Mouse (Mus musculus) layer of hippocampus, adult 11-12 months (tissue): ENCODE results near the gene Tifa.

Source experiments
- DNase-seq: peaks from one replicate; pipeline ENCODE4 v3.0.0; 2022; ENCODE audit warnings: low spot score

The Tifa gene

GRCm38 (mm10) chr3:127826503-127826902 is 36.9 kb downstream of the Tifa start:
- no peak for DNase-seq

DNA sequence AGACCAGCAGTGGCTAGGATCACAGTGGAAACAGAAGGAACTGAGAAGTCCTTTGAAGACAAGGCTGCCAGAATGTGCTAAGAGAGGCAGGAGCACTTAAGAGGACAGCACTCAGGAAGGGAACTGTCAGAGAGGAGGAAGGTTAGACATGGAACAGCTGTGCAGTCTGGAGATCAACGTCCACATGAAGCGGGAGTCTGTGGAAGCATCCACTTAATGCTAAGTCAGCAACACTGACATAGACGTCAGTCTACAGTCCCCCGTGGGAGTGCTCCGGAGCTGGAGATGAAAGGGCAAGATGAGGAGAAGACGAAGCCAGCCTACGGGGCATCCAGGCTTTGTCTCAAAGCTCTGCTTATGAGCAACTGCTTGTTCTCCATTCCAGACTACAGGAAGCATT is 37.5 kb downstream of the Tifa start:
- DNase-seq = no peak

DNA sequence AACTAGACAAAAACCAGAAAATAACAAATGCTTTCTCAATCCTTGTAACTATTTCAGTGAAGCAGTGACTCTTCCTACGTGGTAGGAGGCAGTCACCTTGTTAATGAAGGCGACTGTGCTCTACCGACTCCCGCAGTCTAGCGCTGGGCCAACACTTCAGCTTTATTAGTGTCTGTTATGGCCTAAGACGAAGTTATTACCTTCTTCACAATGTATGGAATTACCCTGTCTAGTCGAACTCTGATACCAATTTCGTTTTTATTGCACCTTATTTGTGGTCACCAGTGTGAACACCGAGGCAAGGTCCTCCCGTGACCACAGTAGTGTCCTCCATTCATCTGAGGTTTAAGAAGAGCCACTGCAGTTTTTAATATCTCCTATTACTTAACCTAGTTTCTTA is 40.6 kb downstream of the Tifa start:
- DNase-seq = no peak

- no peak for DNase-seq
Observed at GRCm38 (mm10) chr3:127831079-127831478, 41.5 kb downstream of the Tifa start.

GRCm38 (mm10) chr3:127834040-127834439 is 44.4 kb downstream of the Tifa start:
- no peak for DNase-seq

- DNase-seq = no peak
Observed at GRCm38 (mm10) chr3:127835594-127835993, 46.0 kb downstream of the Tifa start.

DNA sequence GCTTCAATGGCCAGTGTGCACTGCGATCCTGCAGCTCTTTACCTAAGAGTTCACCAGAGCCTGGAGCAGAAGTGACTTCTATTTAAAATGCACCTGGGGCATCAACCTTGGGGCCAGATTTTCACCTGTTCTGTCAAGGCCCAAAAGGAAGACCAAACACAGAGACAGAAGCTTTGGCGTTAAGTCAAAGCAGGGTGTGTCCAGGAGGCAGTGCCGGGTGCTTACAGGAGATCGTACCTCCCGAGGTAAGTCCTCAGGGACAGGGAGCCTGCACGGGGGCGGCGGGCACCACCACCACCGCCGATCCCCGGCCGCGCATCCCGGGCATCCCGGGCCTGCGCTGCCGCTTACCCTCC is 47.2 kb downstream of the Tifa start:
- no peak for DNase-seq

- DNase-seq = peak; percentile 97
Observed at GRCm38 (mm10) chr3:127837154-127837865, 47.7 kb downstream of the Tifa start, which contains the start of gene Ap1ar. Gene Ap1ar, minus strand, starts transcription at chr3:127837523.

- no peak for DNase-seq
Observed at GRCm38 (mm10) chr3:127837972-127838644, 48.5 kb downstream of the Tifa start.

- no peak for DNase-seq
Observed at GRCm38 (mm10) chr3:127841926-127842325, 52.3 kb downstream of the Tifa start.

- no peak for DNase-seq
Observed at GRCm38 (mm10) chr3:127843324-127843940, 53.8 kb downstream of the Tifa start.

DNA sequence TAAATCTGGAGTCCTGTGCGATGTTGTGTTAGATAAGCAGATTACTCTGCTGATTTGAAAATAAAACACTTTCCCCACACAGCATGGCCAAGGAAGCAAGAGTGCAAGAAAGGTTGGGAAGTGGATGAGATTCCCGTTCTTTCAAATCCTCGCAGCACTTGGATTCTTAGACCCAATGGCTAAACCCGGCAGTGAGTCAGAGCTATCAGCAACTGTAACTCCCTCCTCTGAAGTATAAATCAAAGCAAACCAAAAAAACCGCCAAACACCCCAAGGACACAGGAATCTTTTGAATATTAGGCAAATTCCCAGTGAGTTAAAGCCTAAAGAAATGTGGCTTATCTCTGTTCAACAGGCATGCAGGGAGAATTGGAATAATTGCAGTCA is 54.3 kb downstream of the Tifa start:
- DNase-seq = no peak

DNA sequence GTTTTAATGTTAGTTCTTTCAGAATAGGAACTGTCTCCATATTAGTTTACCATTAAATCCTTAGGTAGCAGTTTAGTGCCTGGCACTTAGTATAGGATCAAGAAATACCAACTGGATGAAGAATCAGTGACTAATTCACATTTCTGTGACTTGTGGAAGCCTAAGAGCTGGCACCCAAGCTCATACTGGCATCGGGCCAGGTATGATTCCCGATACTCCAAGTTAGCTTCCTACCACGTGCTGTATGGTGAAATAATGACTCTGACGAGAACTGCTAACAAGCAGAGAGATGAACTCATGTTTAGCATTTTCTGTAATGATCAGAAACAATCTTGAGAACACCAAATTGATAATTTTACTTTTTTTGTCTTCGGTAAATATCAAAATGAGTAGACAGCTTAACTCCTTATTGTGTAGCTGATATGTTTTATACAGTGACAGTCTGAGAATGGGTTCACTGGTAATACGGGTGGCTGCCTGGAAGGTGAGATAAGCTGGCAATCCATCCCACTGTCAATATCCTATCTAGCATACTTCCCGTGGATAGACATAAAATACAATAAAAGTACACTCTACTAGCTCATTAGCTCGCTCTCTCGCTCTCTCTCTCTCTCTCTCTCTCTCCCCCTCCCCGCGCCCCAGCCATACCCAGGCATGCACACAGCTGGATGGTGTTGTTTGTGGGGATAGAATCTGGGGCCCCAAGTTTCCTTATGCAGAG is 58.6 kb downstream of the Tifa start:
- DNase-seq = no peak

- DNase-seq = no peak
Observed at GRCm38 (mm10) chr3:127849922-127850321, 60.3 kb downstream of the Tifa start.

- no peak for DNase-seq
Observed at GRCm38 (mm10) chr3:127850776-127851646, 61.4 kb downstream of the Tifa start.

- DNase-seq = no peak
Observed at GRCm38 (mm10) chr3:127852722-127853121, 63.1 kb downstream of the Tifa start.

DNA sequence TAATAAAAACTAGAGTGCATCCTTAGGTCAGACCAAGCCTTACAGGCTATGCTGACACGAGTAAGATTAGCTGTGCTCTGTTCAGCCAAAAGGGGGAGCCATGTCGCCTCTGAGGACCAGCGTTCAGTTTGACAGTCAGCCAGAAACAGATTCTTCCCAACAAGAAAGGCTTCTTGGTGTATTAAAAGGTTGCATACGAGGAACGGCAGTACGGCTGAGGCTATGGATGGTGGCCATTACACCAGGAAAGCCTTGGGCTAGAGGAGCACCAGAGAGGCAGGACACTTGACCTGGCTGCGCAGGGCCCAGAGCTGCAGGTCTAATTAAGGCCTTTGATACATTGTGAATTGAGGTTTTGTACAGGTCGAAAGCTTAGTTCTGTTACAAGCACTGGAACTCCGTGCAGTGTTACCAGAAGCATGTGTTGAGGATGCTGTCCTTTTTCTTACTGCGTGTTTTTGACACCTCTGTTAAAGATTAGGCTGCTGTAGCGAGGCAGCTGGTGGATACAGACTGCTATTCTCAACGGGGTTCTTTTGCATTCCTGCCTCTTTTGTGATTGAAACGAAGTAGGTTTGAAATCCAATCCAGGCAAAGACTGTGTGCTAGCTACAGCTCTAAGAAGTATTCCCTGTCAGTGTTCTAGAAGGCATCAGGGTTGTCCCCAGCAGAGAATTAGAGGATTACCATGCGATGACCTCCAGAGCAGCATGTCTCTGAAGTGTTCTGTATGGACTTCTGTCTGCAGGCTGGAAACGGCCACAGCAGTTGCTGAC is 64.0 kb downstream of the Tifa start:
- peak; percentile 73 for DNase-seq

DNA sequence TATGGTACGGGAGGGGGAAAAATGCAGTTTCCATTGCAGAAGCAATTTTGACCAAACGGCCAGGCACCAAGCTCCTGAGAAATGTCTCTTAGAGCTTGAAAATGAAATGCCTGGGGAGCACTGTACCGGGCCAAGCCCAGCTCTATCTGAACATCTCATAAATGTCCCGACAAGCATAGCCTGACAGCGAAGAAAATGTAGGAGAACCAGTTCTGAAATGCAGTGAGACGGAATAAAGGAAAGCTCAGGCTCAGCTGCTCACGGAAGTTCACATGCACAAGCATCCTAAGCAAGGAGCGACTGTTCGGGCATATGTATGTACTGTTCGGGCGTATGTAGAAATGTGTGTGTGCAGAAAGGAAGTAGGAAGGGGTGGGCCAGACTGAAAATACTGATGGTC is 71.7 kb downstream of the Tifa start:
- DNase-seq = no peak

DNA sequence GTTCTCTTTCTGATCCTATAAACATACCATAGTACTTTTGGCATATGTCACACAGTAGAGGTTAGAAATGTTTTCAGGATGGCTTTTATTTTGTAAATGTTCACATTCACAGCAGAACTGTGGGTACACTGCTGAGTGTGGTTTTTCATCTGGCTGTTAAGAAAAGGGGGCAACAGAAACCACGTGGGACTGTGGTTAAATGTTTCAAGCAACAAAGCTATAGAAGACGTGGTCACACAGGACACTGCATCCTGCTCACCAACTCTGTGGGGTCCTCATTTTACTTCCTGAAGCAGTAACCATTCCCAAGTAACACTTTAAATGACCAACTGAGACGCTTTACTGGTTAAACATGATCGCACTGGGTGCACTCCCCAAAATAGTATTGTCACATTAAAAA is 72.9 kb downstream of the Tifa start:
- DNase-seq = no peak

- DNase-seq = no peak
Observed at GRCm38 (mm10) chr3:127863571-127863970, 74.0 kb downstream of the Tifa start.

DNA sequence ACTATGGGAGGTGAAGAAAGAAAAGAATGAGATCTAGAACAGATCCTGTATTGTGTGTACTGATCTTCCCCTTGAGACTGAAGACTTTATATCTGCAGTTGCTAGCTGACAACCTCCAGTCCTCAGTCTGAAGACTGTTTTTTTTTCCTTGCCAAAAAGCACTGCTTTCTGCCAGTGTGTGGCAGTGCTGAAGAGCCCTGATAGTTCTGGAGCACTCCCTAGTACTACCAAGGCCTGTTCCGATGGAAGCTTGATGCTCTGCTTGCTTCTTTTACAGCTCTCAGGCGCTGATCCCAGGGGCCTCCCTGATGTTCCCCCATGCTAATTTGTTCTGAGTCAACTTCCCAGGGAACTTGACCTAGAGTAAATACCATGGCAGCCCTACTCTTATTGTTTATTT is 74.6 kb downstream of the Tifa start:
- DNase-seq = no peak
